Mouse (Mus musculus) heart, embryonic 16.5 days (tissue): ENCODE results near the gene Tmem79. TPM values are rescaled to one million over a fixed set of nuclear protein-coding genes. Genes with fewer than 3 reads are reported as not detected.

ENCODE experiments used
- ATAC-seq: fragments of 200-750 bp; cut with Nextera tagmentation; replicated peaks from 2 replicates; pipeline ENCODE4 v1.8.0; 2017; ENCODE audit warnings: moderate number of reproducible peaks; ENCODE audit not compliant: insufficient read depth, low FRiP score; ENCODE audit errors: extremely low read depth
- H3K27ac ChIP-seq: fragments of 300-500 bp; sonication (generic); 2 replicates; pipeline ENCODE4 v1.5.1; 2014; ENCODE audit warnings: mild to moderate bottlenecking, low read length, control low read depth, moderate library complexity
- H3K27me3 ChIP-seq: fragments of 300-500 bp; sonication (generic); 2 replicates; pipeline ENCODE4 v1.6.1; 2014; ENCODE audit warnings: low read length, mixed read lengths; ENCODE audit not compliant: control insufficient read depth, insufficient read depth
- H3K36me3 ChIP-seq: fragments of 300-500 bp; sonication (generic); 2 replicates; pipeline ENCODE4 v1.6.1; 2014; ENCODE audit not compliant: control insufficient read depth, insufficient read depth
- H3K4me1 ChIP-seq: fragments of 300-500 bp; sonication (generic); 2 replicates; pipeline ENCODE4 v1.6.1; 2014; ENCODE audit warnings: low read length, mixed read lengths; ENCODE audit not compliant: control insufficient read depth, insufficient read depth
- H3K4me2 ChIP-seq: fragments of 300-500 bp; sonication (generic); 2 replicates; pipeline ENCODE4 v1.6.1; 2014; ENCODE audit warnings: low read depth, mild to moderate bottlenecking, control low read depth, low read length
- H3K4me3 ChIP-seq: fragments of 300-500 bp; sonication (generic); 2 replicates; pipeline ENCODE4 v1.5.1; 2014; ENCODE audit warnings: mild to moderate bottlenecking, control low read depth, low read length
- H3K9ac ChIP-seq: fragments of 300-500 bp; sonication (generic); 2 replicates; pipeline ENCODE4 v1.6.1; 2014; ENCODE audit warnings: low read length, control low read depth
- H3K9me3 ChIP-seq: fragments of 300-500 bp; sonication (generic); replicated peaks from 2 replicates; pipeline ENCODE4 v1.6.1; 2016; ENCODE audit warnings: low read length; ENCODE audit not compliant: control insufficient read depth
- WGBS: fragments of 180-500 bp; shearing (Covaris S2); extraction: QIAGEN DNeasy Blood & Tissue Kit; methylation state at CpG from one replicate; pipeline ENCODE4 v1.1.7; 2014; 5-methylcytosine and 5-hydroxymethylcytosine counted together
- polyA plus RNA-seq: library from polyadenylated mRNA; unstranded; fragments of >200 nt; fragmentation: Nextera tagmentation; extraction: Ambion mirVana; gene quantifications from 2 replicates; pipeline ENCODE4 v1.2.1, GENCODE M21; 2015

Tmem79 gene
- polyA plus RNA-seq, 1 experiment from 2014 or later: 1.7 TPM

- Histone ChIP-seq H3K9me3 (no peaks in the 10 kb centered on the region), H3K4me3 (peak overlapping the region; percentile 87), H3K36me3 (no peaks in the 10 kb centered on the region), H3K27ac (peak overlapping the region; percentile 96), H3K4me2 (peak overlapping the region; percentile 65), H3K27me3 (no peaks in the 10 kb centered on the region), H3K4me1 (peaks cover 23% of the 10 kb centered on the region), H3K9ac (peak overlapping the region; percentile 84)
- ATAC-seq: no peak
- WGBS: 39% methylated on average over 3 of the region's 3 CpGs
These were observed 979 bp downstream of the Tmem79 start for GRCm38 (mm10) chr3:88334902-88335435.

- H3K27me3 ChIP-seq: no peaks in the 10 kb centered on the region
- H3K36me3 ChIP-seq: peaks cover 4% of the 10 kb centered on the region; the same call in 1 of the 2 replicates
- no peak for ATAC-seq
- H3K4me1 ChIP-seq: peaks cover 23% of the 10 kb centered on the region
- H3K27ac ChIP-seq: no peak overlapping the region
- 54% methylated on average over 12 of the region's 12 CpGs for WGBS
- H3K4me3 ChIP-seq: no peak overlapping the region
- peak overlapping the region; percentile 65; the same call in 1 of the 2 replicates for H3K4me2 ChIP-seq
- no peaks in the 10 kb centered on the region for H3K9me3 ChIP-seq
- no peak overlapping the region for H3K9ac ChIP-seq
These were observed 1.8 kb downstream of the Tmem79 start for GRCm38 (mm10) chr3:88334029-88334658.

DNA sequence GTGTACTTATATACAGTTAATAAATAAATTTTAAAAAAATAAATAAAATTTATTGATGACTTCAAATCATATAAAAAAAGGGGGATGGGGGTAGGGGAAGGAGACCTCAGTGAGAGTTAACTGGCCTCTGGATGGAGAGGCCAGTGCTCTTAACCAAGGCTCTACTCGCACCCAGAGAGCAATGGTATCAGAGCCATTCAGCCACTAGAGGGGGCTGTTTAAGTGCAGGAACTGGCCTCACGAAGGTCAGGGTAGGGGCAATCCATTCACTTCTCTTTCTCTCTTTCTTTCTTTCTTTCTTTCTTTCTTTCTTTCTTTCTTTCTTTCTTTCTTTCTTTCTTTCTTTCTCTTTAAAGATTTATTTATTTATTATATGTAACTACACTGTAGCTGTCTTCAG is 4.7 kb downstream of the Tmem79 start:
- WGBS: 29% methylated on average over 2 of the region's 2 CpGs
- H3K4me3 ChIP-seq: no peak overlapping the region
- H3K27ac ChIP-seq: no peak overlapping the region
- H3K9ac ChIP-seq: no peak overlapping the region
- ATAC-seq: no peak
- peaks cover 5% of the 10 kb centered on the region for H3K4me1 ChIP-seq
- H3K9me3 ChIP-seq: no peaks in the 10 kb centered on the region
- peaks cover 10% of the 10 kb centered on the region; the same call in 1 of the 2 replicates for H3K36me3 ChIP-seq
- no peaks in the 10 kb centered on the region for H3K27me3 ChIP-seq
- H3K4me2 ChIP-seq: no peak overlapping the region

- 82% methylated on average over 5 of the region's 5 CpGs for whole genome bisulfite sequencing
- no peak for ATAC-seq
- no peaks in the 10 kb centered on the region for H3K27me3 ChIP-seq
- no peak overlapping the region for H3K4me2 ChIP-seq
- H3K9ac ChIP-seq: no peak overlapping the region
- H3K27ac ChIP-seq: no peak overlapping the region
- peaks cover 9% of the 10 kb centered on the region for H3K4me1 ChIP-seq
- H3K4me3 ChIP-seq: no peak overlapping the region
- H3K36me3 ChIP-seq: peaks cover 10% of the 10 kb centered on the region; the same call in 1 of the 2 replicates
- no peaks in the 10 kb centered on the region for H3K9me3 ChIP-seq
These were observed 7.0 kb downstream of the Tmem79 start for GRCm38 (mm10) chr3:88328956-88329355.

GRCm38 (mm10) chr3:88324951-88325405 is 11.0 kb downstream of the Tmem79 start, which contains the start of gene Glmp:
Glmp (plus strand) TSS chr3:88325023.
- Histone ChIP-seq H3K9me3 (no peaks in the 10 kb centered on the region), H3K4me3 (peak within 1 kb of the TSS; percentile 84), H3K4me2 (peak within 1 kb of the TSS; percentile 82), H3K4me1 (peaks cover 9% of the 10 kb centered on the region), H3K36me3 (peaks cover 39% of the 10 kb centered on the region), H3K27me3 (no peaks in the 10 kb centered on the region), H3K9ac (peak within 1 kb of the TSS; percentile 83), H3K27ac (peak within 1 kb of the TSS; percentile 34)
- peak; percentile 75 for ATAC-seq
- under 1% methylated on average over 10 of the region's 10 CpGs for WGBS

DNA sequence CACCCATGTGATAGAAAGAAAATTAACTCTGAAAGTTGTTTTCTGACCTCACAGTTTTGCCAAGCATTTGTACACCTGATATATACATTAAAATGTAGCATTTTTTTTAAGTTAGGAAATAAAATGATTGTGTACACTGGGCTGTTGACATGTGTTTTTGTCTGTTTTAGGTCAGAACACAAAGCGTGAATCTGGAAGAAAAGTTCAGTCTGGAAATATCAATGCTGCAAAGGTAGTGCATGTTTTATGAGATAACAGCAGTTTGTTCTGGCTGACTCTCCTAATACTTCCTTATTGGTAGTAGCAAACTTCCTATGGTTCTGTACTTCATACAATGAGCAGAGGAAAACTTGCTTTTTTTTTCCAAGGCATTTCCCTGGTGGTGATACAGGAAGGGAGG is 36.8 kb downstream of the Tmem79 start:
- H3K27ac ChIP-seq: no peak overlapping the region
- H3K4me3 ChIP-seq: no peak overlapping the region
- H3K9ac ChIP-seq: no peak overlapping the region
- no peak overlapping the region for H3K4me2 ChIP-seq
- H3K27me3 ChIP-seq: no peaks in the 10 kb centered on the region
- WGBS: 74% methylated on average over 1 of the region's 1 CpGs
- peaks cover 43% of the 10 kb centered on the region for H3K36me3 ChIP-seq
- peaks cover 15% of the 10 kb centered on the region for H3K4me1 ChIP-seq
- no peaks in the 10 kb centered on the region for H3K9me3 ChIP-seq
- ATAC-seq: no peak

DNA sequence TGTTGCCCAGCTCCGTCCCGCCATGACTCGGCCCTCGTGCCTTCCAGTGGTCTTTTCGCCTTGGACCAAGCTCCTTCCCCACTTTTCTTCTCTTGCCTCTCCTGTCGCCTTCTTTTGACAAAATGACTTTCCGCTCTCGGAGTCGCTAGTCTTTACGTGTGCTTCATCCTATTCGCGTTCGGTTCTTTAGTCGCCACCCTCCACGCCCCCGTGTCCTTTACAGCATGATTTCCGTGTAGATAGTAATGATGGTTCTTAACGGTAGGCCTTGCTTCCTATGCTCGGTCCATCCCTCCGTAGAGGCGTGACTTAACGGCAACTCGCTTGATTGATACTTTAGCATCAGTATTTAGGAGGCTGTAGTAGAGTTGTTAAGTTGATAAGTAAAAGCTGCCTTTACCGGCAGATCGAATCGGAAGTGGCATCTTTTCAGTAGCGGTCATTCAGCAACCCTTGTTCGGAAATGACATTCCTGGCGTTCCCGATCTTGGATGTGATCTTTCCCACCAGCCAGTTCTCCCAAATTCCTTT is 38.6 kb downstream of the Tmem79 start:
- no peak for ATAC-seq
- under 1% methylated on average over 30 of the region's 30 CpGs for WGBS
- no peaks in the 10 kb centered on the region for H3K27me3 ChIP-seq

GRCm38 (mm10) chr3:88296561-88297318 is 39.2 kb downstream of the Tmem79 start, which contains the start of the genes Tsacc and Cct3:
Tsacc (minus strand) TSS chr3:88296999.
Cct3 (plus strand) TSS chr3:88297116.
- H3K4me2 ChIP-seq: peak within 1 kb of the TSS; percentile 81
- H3K27me3 ChIP-seq: no peaks in the 10 kb centered on the region
- peak within 1 kb of the TSS; percentile 97 for H3K27ac ChIP-seq
- H3K4me1 ChIP-seq: peaks cover 15% of the 10 kb centered on the region
- peak within 1 kb of the TSS; percentile 91 for H3K9ac ChIP-seq
- WGBS: under 1% methylated on average over 44 of the region's 44 CpGs
- no peaks in the 10 kb centered on the region for H3K9me3 ChIP-seq
- peak within 1 kb of the TSS; percentile 94 for H3K4me3 ChIP-seq
- H3K36me3 ChIP-seq: peaks cover 22% of the 10 kb centered on the region
- ATAC-seq: peak; percentile 99

More for the DNA sequence above, 38.6 kb downstream of the Tmem79 start:
- Histone ChIP-seq H3K9ac (peak overlapping the region; percentile 91), H3K9me3 (no peaks in the 10 kb centered on the region), H3K4me2 (peak overlapping the region; percentile 81), H3K36me3 (peaks cover 28% of the 10 kb centered on the region), H3K4me1 (peaks cover 15% of the 10 kb centered on the region), H3K4me3 (peak overlapping the region; percentile 94), H3K27ac (peak overlapping the region; percentile 97)
